Mouse (Mus musculus) CH12.LX (cell line): ENCODE data around the gene Podn. TPM values are rescaled to one million over a fixed set of nuclear protein-coding genes. Genes with fewer than 3 reads are reported as not detected.

Experiments
- DNase-seq: peaks from one replicate; pipeline ENCODE4 v3.0.0-alpha.2; 2013; ENCODE audit errors: extremely low read depth
- H3K27ac ChIP-seq: 2 replicates; pipeline ENCODE4 v1.5.1; 2012; ENCODE audit warnings: low read depth, mild to moderate bottlenecking, control low read depth, moderate library complexity; ENCODE audit not compliant: insufficient read depth
- H3K27me3 ChIP-seq: replicated peaks from 2 replicates; pipeline ENCODE3; 2012; ENCODE audit warnings: inconsistent platforms
- H3K36me3 ChIP-seq, 2 experiments: replicated peaks in 1 of 2; 2 replicates each; pipeline versions ENCODE3 to v1.6.1; 2012; ENCODE audit warnings: inconsistent platforms in 1 of 2, low read length in 1 of 2, mild to moderate bottlenecking in 1 of 2, mixed read lengths in 1 of 2, moderate library complexity in 1 of 2; ENCODE audit not compliant: control insufficient read depth in 1 of 2, insufficient read depth in 1 of 2
- H3K4me1 ChIP-seq, 2 experiments: 2 replicates each; pipeline ENCODE4 v1.6.1; 2012; ENCODE audit warnings: inconsistent platforms in 1 of 2, moderate library complexity in 1 of 2; ENCODE audit not compliant: insufficient read depth in 2 of 2, control insufficient read depth in 1 of 2
- H3K4me2 ChIP-seq: 2 replicates; pipeline ENCODE4 v1.6.1; 2012; ENCODE audit warnings: low read depth, mild to moderate bottlenecking, control low read depth; ENCODE audit not compliant: poor library complexity, insufficient read depth, severe bottlenecking
- H3K4me3 ChIP-seq, 3 experiments: fragments of 150-350 bp in 1 of 3; sonication (generic) in 1 of 3; replicated peaks in 1 of 3; 2 replicates each; pipeline versions ENCODE3 to v1.5.1; 2011 to 2012; ENCODE audit warnings: low read depth in 2 of 3, low read length in 2 of 3, mild to moderate bottlenecking in 2 of 3, moderate library complexity in 2 of 3, control low read depth in 1 of 3, improper control_type of control experiment in 1 of 3, inconsistent platforms in 1 of 3, mixed read lengths in 1 of 3; ENCODE audit not compliant: poor library complexity in 1 of 3
- H3K79me2 ChIP-seq: replicated peaks from 2 replicates; pipeline ENCODE4 v1.6.1; 2012; ENCODE audit warnings: mild to moderate bottlenecking, moderate library complexity; ENCODE audit not compliant: control insufficient read depth, poor library complexity, insufficient read depth, severe bottlenecking; ENCODE audit errors: extremely low read depth
- H3K9ac ChIP-seq: 2 replicates; pipeline ENCODE4 v1.6.1; 2012; ENCODE audit warnings: low read depth, mild to moderate bottlenecking, control low read depth, moderate library complexity; ENCODE audit not compliant: insufficient read depth
- H3K9me3 ChIP-seq: replicated peaks from 2 replicates; pipeline ENCODE3; 2012; ENCODE audit warnings: low read length, inconsistent platforms, mixed read lengths
- CHD2 ChIP-seq: IDR thresholded peaks from 2 replicates; pipeline ENCODE4 v1.6.1; 2011; ENCODE audit warnings: low read length, improper control_type of control experiment
- ELF1 ChIP-seq: IDR thresholded peaks from 2 replicates; pipeline ENCODE4 v1.6.1; 2014; ENCODE audit warnings: low read depth, mild to moderate bottlenecking, inconsistent platforms, low read length, improper control_type of control experiment
- GABPA ChIP-seq: IDR thresholded peaks from 2 replicates; pipeline ENCODE4 v1.6.1; 2012; ENCODE audit warnings: low read depth, low read length, improper control_type of control experiment, inconsistent platforms; ENCODE audit not compliant: insufficient replicate concordance
- MAFK ChIP-seq: IDR thresholded peaks from 2 replicates; pipeline ENCODE4 v1.6.1; 2011; ENCODE audit warnings: low read length, improper control_type of control experiment; ENCODE audit not compliant: insufficient replicate concordance
- MAZ ChIP-seq: IDR thresholded peaks from 2 replicates; pipeline ENCODE4 v1.6.1; 2012; ENCODE audit warnings: low read depth, mild to moderate bottlenecking, inconsistent platforms, low read length, improper control_type of control experiment, moderate library complexity
- MEF2A ChIP-seq: IDR thresholded peaks from 2 replicates; pipeline ENCODE4 v1.6.1; 2014; ENCODE audit warnings: low read depth, mild to moderate bottlenecking, inconsistent platforms, low read length, improper control_type of control experiment, borderline replicate concordance
- NELFE ChIP-seq: IDR thresholded peaks from 2 replicates; pipeline ENCODE4 v1.6.1; 2011; ENCODE audit warnings: low read depth, low read length, improper control_type of control experiment
- RAD21 ChIP-seq: IDR thresholded peaks from 2 replicates; pipeline ENCODE4 v1.6.1; 2011; ENCODE audit warnings: low read depth, mild to moderate bottlenecking, low read length, improper control_type of control experiment, moderate library complexity
- SIN3A ChIP-seq: IDR thresholded peaks from 2 replicates; pipeline ENCODE4 v1.6.1; 2012; ENCODE audit warnings: low read length, improper control_type of control experiment, inconsistent platforms
- TBP ChIP-seq: conservative IDR thresholded peaks from 2 replicates; pipeline ENCODE4 v1.6.1; 2011; ENCODE audit warnings: low read depth, low read length, improper control_type of control experiment
- TCF12 ChIP-seq: IDR thresholded peaks from 2 replicates; pipeline ENCODE4 v1.6.1; 2014; ENCODE audit warnings: low read depth, mild to moderate bottlenecking, inconsistent platforms, low read length, improper control_type of control experiment
- UBTF ChIP-seq: IDR thresholded peaks from 2 replicates; pipeline ENCODE4 v1.6.1; 2012; ENCODE audit warnings: low read depth, mild to moderate bottlenecking, inconsistent platforms, low read length, improper control_type of control experiment, moderate library complexity
- USF1 ChIP-seq: IDR thresholded peaks from 2 replicates; pipeline ENCODE4 v1.6.1; 2014; ENCODE audit warnings: low read depth, mild to moderate bottlenecking, inconsistent platforms, low read length, improper control_type of control experiment
- USF2 ChIP-seq: conservative IDR thresholded peaks from 2 replicates; pipeline ENCODE4 v1.6.1; 2011; ENCODE audit warnings: low read depth, low read length, improper control_type of control experiment
- ZNF384 ChIP-seq: IDR thresholded peaks from 2 replicates; pipeline ENCODE4 v1.6.1; 2012; ENCODE audit warnings: low read depth, low read length, improper control_type of control experiment, inconsistent platforms
- dilution Hi-C: fragments of 300-500 bp; cut with MboI; formaldehyde crosslinking; loops from 2 replicates; pipeline ENCODE4 v1.14.3; 2020; ENCODE audit warnings: low sequenced_read_pairs; ENCODE audit not compliant: extremely low pct_unique_long_range_greater_than_20kb, extremely low pct_ligation_motif_present
- in situ Hi-C: fragments of 300-500 bp; cut with MboI; formaldehyde crosslinking; loops from 3 replicates; pipeline ENCODE4 v1.14.3; 2019; ENCODE audit warnings: low sequenced_read_pairs, low pct_ligation_motif_present, low pct_unique_long_range_greater_than_20kb, mixed read lengths
- polyA plus RNA-seq: library from polyadenylated mRNA; unstranded; fragments of >175 nt; gene quantifications from 2 replicates; pipeline ENCODE4 v1.2.1, GENCODE M21; 2012; ENCODE audit warnings: low read depth; ENCODE audit not compliant: insufficient read length
- total RNA-seq, 2 experiments: library from RNA; depleted of rRNA; stranded (reverse); fragments of 300-350 nt in 1 of 2; fragments of >200 nt in 1 of 2; gene quantifications; 2 replicates each; pipeline ENCODE4 v1.2.3; 2012 to 2014

Podn gene
- total and polyA plus RNA-seq, 3 experiments = 0.04 TPM; not detected in 2

DNA sequence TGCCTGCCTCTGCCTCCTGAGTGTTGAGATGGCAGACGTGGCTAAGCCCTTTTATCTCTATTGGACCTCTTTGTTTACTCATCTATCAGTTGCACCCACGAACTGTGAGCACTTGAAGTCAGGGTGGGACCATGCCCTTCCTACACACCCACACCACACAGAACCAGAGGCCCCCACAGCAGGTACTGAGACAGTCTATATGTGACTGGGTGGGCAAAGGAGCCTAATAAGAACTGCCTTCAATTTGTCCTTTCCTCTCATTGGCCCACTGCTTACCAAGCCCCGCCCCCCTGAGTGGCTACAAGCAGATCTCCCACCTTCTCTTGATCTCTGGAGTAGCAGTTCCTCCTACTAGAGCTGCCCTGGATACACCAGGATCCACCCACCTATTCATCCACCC is 70.1 kb downstream of the Podn start:
- no peak overlapping the region for H3K9ac ChIP-seq
- TF ChIP-seq MAZ (no peak), GABPA (no peak), TCF12 (no peak), USF2 (no peak), CHD2 (no peak), MAFK (no peak), NELFE (no peak), UBTF (no peak), MEF2A (no peak), TBP (no peak), USF1 (no peak), ZNF384 (no peak), RAD21 (no peak)
- DNase-seq = no peak
- no peaks in the 10 kb centered on the region for H3K9me3 ChIP-seq
- no peak overlapping the region for H3K4me3 ChIP-seq
- peaks cover 8% of the 10 kb centered on the region for H3K27me3 ChIP-seq
- no peaks in the 10 kb centered on the region for H3K36me3 ChIP-seq
- in situ Hi-C loops (no loop called here), dilution Hi-C loops (no loop called here)
- H3K4me1 ChIP-seq = peaks cover 0 to 4% of the 10 kb centered on the region in 2 experiments; a peak in 1 of 4 replicates
- no peaks in the 10 kb centered on the region for H3K79me2 ChIP-seq
- H3K4me2 ChIP-seq = no peak overlapping the region
- H3K27ac ChIP-seq = no peak overlapping the region

DNA sequence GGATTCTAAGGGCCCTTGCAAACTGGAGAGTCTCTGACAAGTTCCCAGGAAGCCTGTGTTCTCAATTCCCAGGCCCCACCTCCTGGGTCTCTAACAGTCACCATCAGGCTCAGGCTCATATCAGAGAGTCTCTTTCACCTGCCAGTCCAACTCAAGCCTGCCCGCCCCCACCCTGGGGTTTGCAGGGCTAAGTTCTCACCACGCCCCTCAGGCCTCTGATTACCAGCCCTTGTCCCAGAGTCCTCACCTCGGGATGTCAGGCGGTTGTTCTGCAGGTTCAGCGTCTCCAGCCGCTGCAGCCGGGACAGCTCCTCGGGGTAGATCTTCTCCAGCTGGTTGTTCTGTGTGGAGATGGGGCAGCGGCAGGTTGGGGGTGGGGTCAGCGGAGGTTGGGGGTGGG is 71.0 kb downstream of the Podn start:
- H3K9ac ChIP-seq = no peak overlapping the region
- no peaks in the 10 kb centered on the region for H3K79me2 ChIP-seq
- H3K36me3 ChIP-seq = no peaks in the 10 kb centered on the region
- dilution Hi-C loops (no loop called here), in situ Hi-C loops (no loop called here)
- TF ChIP-seq SIN3A (no peak), MAFK (no peak)
- no peak overlapping the region for H3K4me2 ChIP-seq
- no peaks in the 10 kb centered on the region for H3K4me1 ChIP-seq
- H3K4me3 ChIP-seq = no peak overlapping the region
- peaks cover 8% of the 10 kb centered on the region for H3K27me3 ChIP-seq
- no peak for DNase-seq
- H3K9me3 ChIP-seq = no peaks in the 10 kb centered on the region
- H3K27ac ChIP-seq = no peak overlapping the region

DNA sequence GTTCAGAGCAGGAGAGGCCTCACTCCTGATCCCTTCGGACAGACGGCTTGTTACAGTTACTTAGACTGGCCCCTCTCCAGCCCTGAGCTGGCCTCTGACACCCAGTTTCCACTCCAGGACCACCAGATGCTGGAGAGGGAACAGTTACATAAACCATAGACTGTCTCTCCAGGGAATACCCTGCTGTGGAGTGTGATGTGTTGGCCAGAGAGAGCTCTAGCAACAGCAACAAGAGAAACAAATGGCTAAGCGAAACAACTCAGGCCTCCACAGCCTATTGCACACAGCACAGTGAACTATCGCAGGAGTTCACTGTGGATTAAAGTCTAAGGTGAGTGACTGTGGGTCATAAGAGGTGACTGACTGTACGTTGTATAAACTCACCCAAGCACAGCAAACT is 71.6 kb downstream of the Podn start:
- Histone ChIP-seq H3K27me3 (peaks cover 8% of the 10 kb centered on the region), H3K9me3 (no peaks in the 10 kb centered on the region), H3K4me3 (no peak overlapping the region), H3K27ac (no peak overlapping the region), H3K9ac (no peak overlapping the region), H3K79me2 (no peaks in the 10 kb centered on the region), H3K4me2 (no peak overlapping the region), H3K36me3 (no peaks in the 10 kb centered on the region), H3K4me1 (peaks cover 0 to 5% of the 10 kb centered on the region in 2 experiments; a peak in 2 of 4 replicates)
- dilution Hi-C loops = no loop called here
- DNase-seq = no peak
- no peak for TF ChIP-seq ELF1
- in situ Hi-C loops = no loop called here
